Mouse (Mus musculus) G1E (cell line): ENCODE measurements around the gene Iqgap2. TPM values are rescaled to one million over a fixed set of nuclear protein-coding genes. Genes with fewer than 3 reads are reported as not detected.

Source experiments
- ATAC-seq: 2 replicates; pipeline ENCODE4 v1.8.0; 2016; ENCODE audit warnings: mild to moderate bottlenecking; ENCODE audit not compliant: insufficient number of reproducible peaks, poor library complexity, low FRiP score, severe bottlenecking; ENCODE audit errors: extremely low read depth
- DNase-seq: peaks from one replicate; pipeline ENCODE4 v3.0.0; 2012; ENCODE audit warnings: low spot score
- H3K27me3 ChIP-seq: 2 replicates; pipeline ENCODE4 v1.6.1; 2012; ENCODE audit warnings: mild to moderate bottlenecking, low read length, inconsistent platforms; ENCODE audit not compliant: insufficient read depth
- H3K36me3 ChIP-seq: replicated peaks from 2 replicates; pipeline ENCODE3; 2012; ENCODE audit warnings: mild to moderate bottlenecking, inconsistent platforms
- H3K4me1 ChIP-seq: 2 replicates; pipeline ENCODE4 v1.6.1; 2012; ENCODE audit warnings: low read depth, low read length, inconsistent platforms, mixed read lengths; ENCODE audit not compliant: insufficient read depth
- H3K4me3 ChIP-seq: 2 replicates; pipeline ENCODE4 v1.5.1; 2012; ENCODE audit warnings: low read depth, mild to moderate bottlenecking, inconsistent platforms, low read length, moderate library complexity, mixed read lengths
- H3K9me3 ChIP-seq: replicated peaks from 2 replicates; pipeline ENCODE4 v1.6.1; 2012; ENCODE audit warnings: inconsistent platforms
- CTCF ChIP-seq: IDR thresholded peaks from 2 replicates; pipeline ENCODE4 v1.5.1; 2012; ENCODE audit warnings: low read depth, low read length, inconsistent platforms, mixed read lengths
- GATA1 ChIP-seq: IDR thresholded peaks from 2 replicates; pipeline ENCODE4 v1.6.1; 2012; ENCODE audit warnings: borderline replicate concordance, low read length, inconsistent platforms, mixed read lengths
- GATA2 ChIP-seq: IDR thresholded peaks from 2 replicates; pipeline ENCODE4 v1.6.1; 2012; ENCODE audit warnings: low read depth, low read length, inconsistent platforms, borderline replicate concordance
- POLR2AphosphoS5 ChIP-seq: IDR thresholded peaks from 2 replicates; pipeline ENCODE4 v1.6.1; 2012; ENCODE audit warnings: low read depth, low read length, inconsistent platforms; ENCODE audit not compliant: insufficient replicate concordance
- TAL1 ChIP-seq: conservative IDR thresholded peaks from 2 replicates; pipeline ENCODE4 v1.6.1; 2012; ENCODE audit warnings: low read depth, low read length, inconsistent platforms, mixed read lengths
- polyA plus RNA-seq: library from polyadenylated mRNA; stranded (reverse); fragments of >175 nt; gene quantifications from 2 replicates; pipeline ENCODE4 v1.2.3, GENCODE M21; 2012
- total RNA-seq, 2 experiments: library from RNA; stranded (forward) in 1 of 2; stranded (reverse) in 1 of 2; fragments of 200-1000 nt in 1 of 2; fragments of >200 nt in 1 of 2; fragmentation: Nextera tagmentation in 1 of 2; gene quantifications; 2 replicates each; pipeline ENCODE4 v1.2.3; 2014 to 2017

Iqgap2 gene
- total and polyA plus RNA-seq, 3 experiments = 3.0 to 14.3 (median 6.6) TPM

DNA sequence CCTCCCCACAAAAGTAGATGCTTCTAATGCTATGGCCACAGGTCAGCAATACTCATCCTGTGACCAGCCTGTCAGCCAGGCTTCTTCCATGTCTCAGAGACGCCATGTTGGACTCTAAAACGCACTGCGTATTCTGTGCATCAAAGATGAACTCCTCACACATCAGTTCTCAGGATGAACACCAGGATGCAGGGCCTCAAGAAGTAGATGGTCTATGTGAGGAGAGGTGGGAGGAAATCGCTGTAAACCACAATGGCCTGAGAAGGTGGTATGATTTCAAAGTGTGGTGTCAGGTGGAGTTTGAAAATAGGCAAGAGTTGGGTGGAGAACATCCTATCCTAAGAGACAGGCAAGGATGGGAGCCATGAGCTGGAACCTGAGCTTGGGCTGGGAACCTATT lies 1.4 kb upstream of the Iqgap2 start:
- no peak for DNase-seq
- TF ChIP-seq GATA1 (no peak), CTCF (no peak), TAL1 (no peak), GATA2 (no peak), POLR2AphosphoS5 (no peak)
- Histone ChIP-seq H3K4me1 (peaks cover 31% of the 10 kb centered on the region), H3K36me3 (peaks cover 4% of the 10 kb centered on the region), H3K27me3 (peaks cover 20% of the 10 kb centered on the region), H3K4me3 (no peak overlapping the region), H3K9me3 (no peaks in the 10 kb centered on the region)
- no peak for ATAC-seq

DNA sequence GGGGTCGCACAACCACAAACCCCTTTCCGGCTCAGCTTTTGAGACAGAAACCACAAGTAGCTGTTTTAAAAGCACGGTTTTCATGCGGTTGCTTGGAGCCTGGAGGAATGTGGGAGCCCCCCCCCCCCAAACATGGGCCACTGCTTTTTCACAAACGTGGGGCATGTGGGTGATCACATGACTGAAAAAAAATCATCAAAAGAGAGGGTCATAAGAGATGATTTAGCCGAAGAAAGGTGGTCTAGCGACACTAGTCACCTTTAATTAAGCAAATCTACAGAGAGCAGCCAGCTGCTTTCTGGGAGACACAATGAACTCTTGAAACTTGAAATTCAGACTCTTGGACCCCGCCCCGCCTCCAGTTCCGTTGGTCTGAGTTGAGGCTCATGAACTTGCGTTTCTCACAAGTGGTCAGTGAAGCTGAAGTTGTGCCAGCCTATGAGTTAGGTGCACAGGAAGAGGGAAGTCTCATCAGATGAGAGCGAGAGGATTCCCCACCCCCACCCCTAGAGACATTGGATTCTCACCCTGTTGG lies 956 bp upstream of the Iqgap2 start:
- no peak for TF ChIP-seq POLR2AphosphoS5
- TF ChIP-seq GATA1 = no peak
- TF ChIP-seq TAL1 = no peak
- TF ChIP-seq GATA2 = no peak
- no peak for TF ChIP-seq CTCF
- peaks cover 4% of the 10 kb centered on the region for H3K36me3 ChIP-seq
- no peaks in the 10 kb centered on the region for H3K9me3 ChIP-seq
- no peak for DNase-seq
- H3K4me1 ChIP-seq = peaks cover 31% of the 10 kb centered on the region
- peaks cover 20% of the 10 kb centered on the region for H3K27me3 ChIP-seq
- H3K4me3 ChIP-seq = peak overlapping the region; percentile 73; the same call in 1 of the 2 replicates
- no peak for ATAC-seq

DNA sequence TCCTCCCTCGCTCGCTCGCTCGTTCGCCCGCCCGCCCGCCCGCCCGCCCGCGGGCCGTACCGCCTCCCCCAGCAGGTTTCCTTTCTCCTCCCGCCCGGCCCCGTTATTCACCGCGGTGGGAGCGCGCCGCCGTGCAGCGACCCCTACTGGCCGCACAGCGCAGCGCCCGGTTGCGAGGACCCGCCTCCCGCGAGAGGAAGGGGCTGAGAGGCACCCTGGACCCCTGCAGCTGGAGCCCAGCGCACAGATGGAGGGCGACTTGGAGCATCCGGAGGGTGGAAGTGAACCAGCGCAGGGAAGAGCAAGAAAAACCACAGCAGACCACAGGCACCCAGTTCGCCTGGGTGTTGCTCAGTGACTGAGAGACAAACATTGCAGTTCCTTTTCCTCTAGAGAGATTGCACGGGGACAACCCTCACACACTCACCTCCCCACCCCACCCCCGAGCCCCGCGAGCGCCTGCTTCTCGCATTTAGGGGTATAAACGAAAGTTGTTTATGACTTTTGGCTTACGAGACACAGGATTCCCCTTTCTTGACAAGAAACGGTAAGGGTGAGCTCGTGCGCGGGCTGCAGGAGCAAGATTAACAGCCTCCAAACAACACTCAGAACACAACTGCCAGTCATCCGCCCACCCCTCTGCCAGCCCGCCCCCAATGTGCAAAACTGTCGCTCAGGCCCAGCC lies 346 bp upstream of the Iqgap2 start:
- Histone ChIP-seq H3K9me3 (no peaks in the 10 kb centered on the region), H3K4me3 (peak overlapping the region; percentile 73), H3K4me1 (peaks cover 33% of the 10 kb centered on the region), H3K36me3 (peaks cover 4% of the 10 kb centered on the region), H3K27me3 (peaks cover 20% of the 10 kb centered on the region)
- DNase-seq = peak; percentile 70
- ATAC-seq = peak; percentile 24; the same call in 1 of the 2 replicates
- TF ChIP-seq CTCF (peak; percentile 64; the same call in 1 of the 2 replicates), TAL1 (no peak)

DNA sequence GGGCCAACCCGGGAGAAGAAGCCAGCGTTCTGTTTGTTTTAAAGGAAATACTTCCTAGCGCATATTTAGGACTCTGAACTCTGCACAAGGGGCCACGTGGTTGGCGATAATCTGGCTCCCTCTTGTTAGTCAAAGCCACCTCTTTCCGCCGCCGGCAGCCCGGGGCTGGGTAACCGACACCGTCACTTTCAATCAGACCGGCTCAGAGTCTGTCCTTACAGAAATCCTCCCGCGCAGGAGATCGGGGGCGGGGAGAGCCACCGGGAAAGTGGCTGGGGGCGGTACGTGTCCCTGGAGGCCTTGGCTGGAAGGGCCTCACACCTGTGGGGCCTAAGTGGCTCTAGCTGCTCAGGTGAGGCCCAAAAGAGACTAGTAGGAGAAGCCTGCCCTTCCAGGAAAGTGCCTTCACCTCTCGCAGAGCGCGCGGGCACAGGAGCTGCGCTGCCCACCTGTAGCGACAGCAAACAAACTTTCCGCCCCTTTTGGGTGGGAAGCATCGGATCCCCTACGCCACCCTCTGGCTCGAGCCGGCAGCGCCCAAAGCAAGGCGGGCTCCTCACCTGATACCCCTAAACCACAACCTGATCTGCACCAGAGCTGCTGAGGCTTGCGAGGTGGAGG lies 761 bp downstream of the Iqgap2 start:
- ATAC-seq = no peak
- no peak for TF ChIP-seq GATA2
- TF ChIP-seq CTCF = no peak
- TF ChIP-seq GATA1 = no peak
- TF ChIP-seq POLR2AphosphoS5 = no peak
- TF ChIP-seq TAL1 = no peak
- peak overlapping the region; percentile 73 for H3K4me3 ChIP-seq
- H3K4me1 ChIP-seq = peaks cover 33% of the 10 kb centered on the region
- DNase-seq = peak; percentile 29
- peaks cover 4% of the 10 kb centered on the region for H3K36me3 ChIP-seq
- peaks cover 21% of the 10 kb centered on the region for H3K27me3 ChIP-seq
- H3K9me3 ChIP-seq = no peaks in the 10 kb centered on the region

DNA sequence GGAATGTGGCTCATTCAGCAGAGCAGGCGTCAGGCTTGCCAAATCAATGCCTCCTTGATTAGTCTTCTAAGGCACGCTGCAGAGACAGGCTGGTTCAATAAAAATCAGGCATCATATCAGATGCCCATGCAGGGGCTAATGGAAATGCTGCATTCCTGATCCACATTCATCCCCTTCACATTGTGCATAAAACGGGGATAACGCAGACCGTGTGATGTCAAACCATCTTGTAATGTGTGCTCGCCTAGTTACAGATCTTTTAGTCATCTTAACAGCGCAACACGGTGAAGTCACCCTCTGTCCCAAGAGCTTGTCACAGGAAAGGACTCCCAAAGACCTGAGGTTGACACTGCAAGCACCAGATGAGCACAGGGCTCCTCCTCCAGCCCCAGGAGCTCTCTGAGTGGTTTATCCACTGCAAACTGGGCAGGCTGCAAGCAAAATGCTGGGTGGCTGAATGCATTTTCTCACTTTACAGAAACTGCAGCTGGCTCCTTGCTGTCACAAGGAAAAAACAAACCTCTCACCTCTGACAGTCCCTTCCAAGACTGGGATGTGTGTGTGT lies 1.7 kb downstream of the Iqgap2 start:
- Histone ChIP-seq H3K4me1 (peaks cover 33% of the 10 kb centered on the region), H3K4me3 (no peak overlapping the region), H3K27me3 (peaks cover 22% of the 10 kb centered on the region), H3K36me3 (peaks cover 4% of the 10 kb centered on the region), H3K9me3 (no peaks in the 10 kb centered on the region)
- ATAC-seq = no peak
- TF ChIP-seq TAL1 = no peak
- TF ChIP-seq GATA1 = no peak
- TF ChIP-seq CTCF = no peak
- TF ChIP-seq GATA2 = no peak
- no peak for TF ChIP-seq POLR2AphosphoS5
- DNase-seq = no peak

DNA sequence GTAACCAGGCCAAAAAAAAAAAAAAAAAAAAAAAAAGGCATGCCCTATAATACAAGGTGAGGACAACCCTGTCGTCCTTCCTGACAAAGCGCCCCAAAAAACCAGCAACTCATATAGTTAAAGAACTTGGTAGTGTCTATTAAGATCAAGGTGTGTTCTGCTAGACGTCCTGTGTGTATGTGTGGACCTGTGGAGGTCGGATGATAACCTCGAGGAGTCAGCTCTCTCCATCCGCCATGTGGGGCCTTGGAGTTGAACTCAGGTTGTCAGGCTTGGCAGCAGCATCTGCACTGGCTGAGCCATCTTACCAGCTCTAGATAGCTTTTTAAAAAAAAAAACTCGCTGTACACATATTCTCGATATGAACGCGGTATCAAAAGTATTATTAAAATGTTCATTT lies 2.4 kb downstream of the Iqgap2 start:
- Histone ChIP-seq H3K4me3 (no peak overlapping the region), H3K27me3 (peaks cover 21% of the 10 kb centered on the region), H3K4me1 (peaks cover 33% of the 10 kb centered on the region), H3K36me3 (peaks cover 4% of the 10 kb centered on the region), H3K9me3 (no peaks in the 10 kb centered on the region)
- ATAC-seq (no peak), DNase-seq (no peak)
- TF ChIP-seq GATA1 = no peak
- no peak for TF ChIP-seq TAL1
- TF ChIP-seq CTCF = no peak
- TF ChIP-seq POLR2AphosphoS5 = no peak
- TF ChIP-seq GATA2 = no peak
